Mouse (Mus musculus): ENCODE results near the gene Gnptg. TPM values are rescaled to one million over a fixed set of nuclear protein-coding genes. Genes with fewer than 3 reads are reported as not detected.

Gene Gnptg
- total and polyA plus RNA-seq, 3 experiments: 8.7 to 10.8 TPM; not detected in 1

- TF ChIP-seq MAX (IDR thresholded peaks at IDR 0.05; ENCODE audit: low read length) (no peak), POLR2A (IDR thresholded peaks at IDR 0.05; ENCODE audit: control insufficient read depth in 1 of 2, insufficient read depth in 1 of 2, low read depth in 1 of 2, low read length in 2 of 2, poor library complexity in 1 of 2) (no peak), POLR2AphosphoS5 (IDR thresholded peaks at IDR 0.05; ENCODE audit: borderline replicate concordance, low read depth, low read length) (no peak), NRF1 (IDR thresholded peaks at IDR 0.05; ENCODE audit: insufficient read depth, low read depth, low read length, poor library complexity, severe bottlenecking) (no peak), CHD1 (IDR thresholded peaks at IDR 0.05; ENCODE audit: low read depth, low read length) (no peak), ELF1 (IDR thresholded peaks at IDR 0.05; ENCODE audit: low read depth, low read length) (no peak), GATA1 (IDR thresholded peaks at IDR 0.05; ENCODE audit: low read depth, low read length) (no peak), ZC3H11A (IDR thresholded peaks at IDR 0.05; ENCODE audit: low read depth, low read length) (no peak), TAL1 (IDR thresholded peaks at IDR 0.05; ENCODE audit: low read length) (no peak), UBTF (IDR thresholded peaks at IDR 0.05; ENCODE audit: borderline replicate concordance, insufficient read depth, low read depth, low read length) (no peak), ZKSCAN1 (IDR thresholded peaks at IDR 0.05; ENCODE audit: low read depth, low read length) (no peak), RAD21 (IDR thresholded peaks at IDR 0.05; ENCODE audit: low read depth, low read length) (no peak), CHD2 (IDR thresholded peaks at IDR 0.05; ENCODE audit: low read length) (no peak), POLR2AphosphoS2 (IDR thresholded peaks at IDR 0.05; ENCODE audit: low read length) (no peak), MYC (IDR thresholded peaks at IDR 0.05; ENCODE audit: low read depth, low read length) (no peak), USF2 (IDR thresholded peaks at IDR 0.05; ENCODE audit: borderline replicate concordance in 1 of 2, insufficient read depth in 1 of 2, low read depth in 1 of 2, low read length in 2 of 2) (no peak), MYB (IDR thresholded peaks at IDR 0.05; ENCODE audit: low read depth, low read length) (no peak)
- peaks cover 0 to 6% of the 10 kb centered on the region in 2 experiments; a peak in 1 of 4 replicates for H3K36me3 ChIP-seq (ENCODE audit: control insufficient read depth in 1 of 2, insufficient read depth in 2 of 2, low read length in 2 of 2)
- no peak overlapping the region for H3K9ac ChIP-seq (ENCODE audit: control insufficient read depth, low read depth, low read length, poor library complexity, severe bottlenecking)
- H3K27me3 ChIP-seq (ENCODE audit: control insufficient read depth in 1 of 2, insufficient read depth in 2 of 2, low read length in 2 of 2): no peaks in the 10 kb centered on the region
- no peak overlapping the region for H3K27ac ChIP-seq (ENCODE audit: control insufficient read depth, low read depth, low read length)
- no peaks in the 10 kb centered on the region for H3K79me2 ChIP-seq (ENCODE audit: control insufficient read depth, insufficient read depth, low read length, poor library complexity)
- H3K4me3 ChIP-seq (ENCODE audit: control insufficient read depth in 1 of 2, insufficient read depth in 1 of 2, low read depth in 2 of 2, low read length in 2 of 2): no peak overlapping the region
- DNase-seq (ENCODE audit: low read depth, low spot score): no peak
- H3K9me3 ChIP-seq (replicated peaks; ENCODE audit: insufficient read depth, low read length): no peaks in the 10 kb centered on the region
- no peaks in the 10 kb centered on the region for H3K4me1 ChIP-seq (ENCODE audit: control insufficient read depth in 1 of 2, insufficient read depth in 2 of 2, low read length in 2 of 2)
These were observed 29.1 kb downstream of the Gnptg start for GRCm38 (mm10) chr17:25210680-25211466.

- DNase-seq (ENCODE audit: low read depth, low spot score): no peak
- no peaks in the 10 kb centered on the region for H3K4me1 ChIP-seq (ENCODE audit: control insufficient read depth in 1 of 2, insufficient read depth in 2 of 2, low read length in 2 of 2)
- no peaks in the 10 kb centered on the region for H3K9me3 ChIP-seq (replicated peaks; ENCODE audit: insufficient read depth, low read length)
- H3K36me3 ChIP-seq (ENCODE audit: control insufficient read depth in 1 of 2, insufficient read depth in 2 of 2, low read length in 2 of 2): peaks cover 0 to 6% of the 10 kb centered on the region in 2 experiments; a peak in 1 of 4 replicates
- no peak overlapping the region for H3K4me3 ChIP-seq (ENCODE audit: control insufficient read depth in 1 of 2, insufficient read depth in 1 of 2, low read depth in 2 of 2, low read length in 2 of 2)
- H3K79me2 ChIP-seq (ENCODE audit: control insufficient read depth, insufficient read depth, low read length, poor library complexity): no peaks in the 10 kb centered on the region
- H3K27me3 ChIP-seq (ENCODE audit: control insufficient read depth in 1 of 2, insufficient read depth in 2 of 2, low read length in 2 of 2): no peaks in the 10 kb centered on the region
- TF ChIP-seq HCFC1 (IDR thresholded peaks at IDR 0.05; ENCODE audit: low read depth, low read length): no peak
- no peak for TF ChIP-seq SMC3 (IDR thresholded peaks at IDR 0.05; ENCODE audit: low read depth, low read length)
- TF ChIP-seq BHLHE40 (IDR thresholded peaks at IDR 0.05; ENCODE audit: borderline replicate concordance, low read depth, low read length): no peak
- no peak for TF ChIP-seq GABPA (IDR thresholded peaks at IDR 0.05; ENCODE audit: low read depth, low read length)
- TF ChIP-seq CTCF (IDR thresholded peaks at IDR 0.05 in 2 of 3, conservative IDR thresholded peaks at IDR 0.05 in 1 of 3; ENCODE audit: control insufficient read depth in 1 of 3, insufficient read depth in 1 of 3, low read depth in 2 of 3, low read length in 3 of 3, poor library complexity in 1 of 3, severe bottlenecking in 1 of 3): no peak
- H3K27ac ChIP-seq (ENCODE audit: control insufficient read depth, low read depth, low read length): no peak overlapping the region
- H3K9ac ChIP-seq (ENCODE audit: control insufficient read depth, low read depth, low read length, poor library complexity, severe bottlenecking): no peak overlapping the region
These were observed 29.9 kb downstream of the Gnptg start for GRCm38 (mm10) chr17:25210006-25210405.
